Mouse (Mus musculus) cerebellum, postnatal 10 days (tissue): Measurements from ENCODE around the gene Cadm3.
A peak's percentile ranks its signal among the peaks of the same experiment; 100 is the strongest.

Experiments used
- DNase-seq, 2 experiments: peaks; one replicate each; pipeline ENCODE4 v3.0.0; 2021; ENCODE audit warnings: mixed read lengths in 2 of 2

Cadm3 gene

DNA sequence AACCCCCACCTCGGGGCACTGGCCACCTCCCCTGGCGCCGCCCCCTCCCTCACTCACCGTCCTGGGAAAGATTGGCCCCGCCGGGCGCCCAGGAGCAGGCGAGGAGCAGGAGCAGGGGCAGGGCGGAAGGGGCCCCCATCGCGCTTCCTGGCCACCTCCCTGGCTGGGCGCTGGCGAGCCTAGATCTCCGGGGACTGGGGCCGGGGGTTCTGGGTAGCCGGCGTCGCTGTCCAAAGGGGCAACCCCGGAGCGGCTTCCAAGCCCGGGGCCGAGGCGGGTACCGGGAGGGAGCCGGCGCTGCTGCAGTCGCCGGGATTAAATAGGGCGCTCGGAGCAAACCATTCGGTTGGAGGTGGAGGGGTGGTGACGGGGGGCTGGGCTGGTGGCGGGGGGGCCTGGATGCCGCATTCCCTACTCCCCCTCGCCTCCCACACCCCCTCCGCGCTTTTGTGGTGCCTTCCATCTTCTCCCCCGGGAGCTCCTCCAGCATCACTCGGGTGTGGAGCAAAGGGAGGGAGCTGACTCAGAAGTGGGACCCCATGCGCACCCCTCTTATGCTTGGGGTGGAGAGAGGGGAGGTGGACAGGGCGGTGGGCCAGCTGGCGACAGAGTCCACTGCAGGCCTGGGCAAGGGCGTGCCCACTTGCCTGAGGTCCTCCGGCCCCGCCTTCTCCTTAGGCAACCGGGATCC is at the start of gene Cadm3:
TSS of gene Cadm3 (minus strand) at position 340 of the 691 bp plus-strand sequence.
- peak; percentile 96 to 97 for DNase-seq

DNA sequence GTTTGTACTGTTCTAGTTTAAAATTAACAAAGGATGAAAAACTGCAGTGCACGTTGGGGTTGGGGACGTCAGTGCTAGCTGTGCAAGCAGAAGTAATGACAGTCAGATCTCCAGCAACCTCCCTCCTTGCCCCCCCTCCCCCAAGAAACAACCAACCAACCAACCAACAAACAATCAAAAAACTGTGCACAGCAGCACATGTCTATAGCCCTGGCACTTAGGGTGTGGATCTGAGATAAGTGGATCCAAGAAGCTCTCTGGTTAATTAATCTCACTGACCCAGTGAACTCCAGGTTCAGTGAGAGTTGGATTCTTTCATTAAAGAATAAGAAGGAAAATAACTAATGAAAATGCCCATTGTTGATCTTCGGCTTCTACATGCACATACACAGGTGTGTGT is 47.1 kb upstream of the Cadm3 start:
- no peak for DNase-seq

DNA sequence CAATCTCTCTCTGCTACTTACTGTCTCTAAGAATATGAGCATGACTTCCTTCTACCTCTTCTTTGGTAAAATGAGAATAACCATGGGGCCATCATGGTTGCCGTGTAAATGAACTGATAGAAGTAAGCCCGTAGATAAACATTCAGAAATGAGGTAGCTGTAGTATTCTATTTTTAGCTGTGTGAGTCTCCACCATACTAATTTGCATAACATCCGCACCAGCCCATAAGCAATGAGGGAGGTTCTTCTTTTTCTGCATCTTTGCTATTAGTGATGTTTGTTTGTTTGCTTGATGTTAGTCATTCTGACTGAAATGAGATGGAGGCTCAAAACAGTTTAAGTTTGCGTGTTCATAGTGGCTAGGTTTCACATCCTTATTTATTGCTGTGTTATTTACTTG is 44.4 kb upstream of the Cadm3 start:
- DNase-seq, result no peak

DNA sequence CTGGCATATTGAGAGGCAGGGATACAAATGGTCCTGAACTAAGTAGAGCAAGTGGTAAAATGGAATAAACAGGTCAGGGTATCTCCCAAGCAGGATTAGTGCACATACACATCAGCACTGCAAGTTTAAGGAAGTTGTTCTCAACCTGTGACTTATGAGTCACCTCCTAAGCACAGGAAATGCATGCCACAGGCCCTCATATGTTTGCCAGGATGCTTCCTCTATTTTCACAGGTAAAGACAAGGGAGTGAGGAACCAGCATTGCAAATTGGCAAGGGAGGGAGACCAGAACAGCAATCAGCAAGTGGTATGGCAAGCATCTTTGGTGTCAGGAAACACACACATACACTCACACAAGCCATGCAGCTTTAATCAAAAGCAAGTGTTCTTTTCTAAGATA is 41.6 kb upstream of the Cadm3 start:
- DNase-seq, result no peak

DNA sequence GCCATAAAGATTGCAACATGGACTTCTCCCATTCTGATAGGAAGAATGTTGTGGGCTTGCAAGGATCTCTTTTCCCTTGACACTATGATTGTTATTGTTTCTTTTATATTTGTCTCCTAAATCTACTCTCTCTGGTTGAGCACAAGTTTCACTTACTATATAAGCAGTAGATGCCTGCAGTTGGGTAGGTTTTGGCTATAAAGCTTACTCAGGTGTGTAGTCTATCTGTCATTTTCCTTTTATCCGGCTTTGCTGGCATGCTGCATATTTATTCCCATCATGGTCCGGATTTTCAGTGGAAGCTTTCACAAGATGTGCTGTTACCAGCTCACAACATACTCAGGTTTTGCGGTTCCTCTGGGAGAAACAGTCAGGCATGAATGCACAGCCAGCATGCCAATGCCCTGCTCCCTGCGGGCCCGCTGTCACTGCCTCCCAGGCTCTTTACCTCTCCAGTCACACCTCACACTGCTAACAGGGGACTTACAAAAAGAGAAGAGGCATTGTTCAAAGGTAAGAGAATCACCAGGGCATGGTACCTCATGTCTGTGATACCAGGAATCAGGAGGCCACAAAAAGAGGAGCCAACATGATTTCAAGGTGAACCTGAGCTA is 37.3 kb upstream of the Cadm3 start:
- no peak for DNase-seq

DNA sequence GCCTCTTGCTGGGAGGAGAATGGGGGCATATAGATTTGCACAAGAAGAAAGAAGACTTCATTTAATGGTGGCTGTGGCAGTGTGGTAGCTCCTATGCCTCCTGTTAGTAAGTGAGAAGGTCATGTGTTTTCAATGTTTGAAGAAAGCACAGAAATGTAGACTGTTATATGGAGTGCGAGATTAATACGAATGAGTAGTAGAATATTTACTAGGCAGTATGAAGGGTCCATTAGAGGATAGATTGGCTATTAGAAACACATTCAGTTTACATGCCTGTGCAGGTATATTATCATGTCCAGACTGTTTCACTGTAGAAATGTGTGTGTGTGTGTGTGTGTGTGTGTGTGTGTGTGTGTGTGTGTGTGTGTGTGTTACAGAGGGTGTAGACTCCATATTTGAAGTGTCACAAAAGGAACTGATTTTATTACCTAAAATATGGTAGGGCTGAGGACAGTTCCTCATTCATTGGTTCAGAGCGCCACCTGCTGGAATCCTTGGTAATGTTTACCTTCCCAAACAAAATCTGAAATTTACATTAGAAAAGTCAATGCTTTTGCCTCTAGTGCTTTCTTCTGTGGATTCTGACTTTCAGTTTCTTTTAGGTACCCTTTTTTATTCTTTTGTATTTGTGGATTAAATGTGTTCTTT is 31.0 kb upstream of the Cadm3 start:
- peak; percentile 90 to 94 for DNase-seq

DNA sequence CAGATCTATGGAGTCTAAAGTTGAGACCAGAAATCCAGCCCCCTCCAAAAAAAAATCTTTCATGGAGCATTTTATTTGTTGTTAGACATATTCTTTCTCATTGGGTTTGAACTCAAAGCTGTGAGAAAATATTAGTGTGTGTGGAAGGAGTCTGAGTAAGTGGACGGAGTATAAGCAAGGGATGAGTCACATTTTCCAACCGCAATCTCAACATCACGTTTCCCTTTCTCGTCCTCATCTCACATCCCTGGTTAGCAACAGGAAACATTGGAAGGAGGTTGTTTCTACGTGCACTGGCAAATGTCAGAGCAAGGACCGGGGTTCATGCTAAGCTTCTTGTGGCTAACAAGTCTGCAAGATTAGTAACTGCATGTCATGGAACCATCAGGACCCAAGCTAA is 24.3 kb upstream of the Cadm3 start:
- DNase-seq, result no peak

DNA sequence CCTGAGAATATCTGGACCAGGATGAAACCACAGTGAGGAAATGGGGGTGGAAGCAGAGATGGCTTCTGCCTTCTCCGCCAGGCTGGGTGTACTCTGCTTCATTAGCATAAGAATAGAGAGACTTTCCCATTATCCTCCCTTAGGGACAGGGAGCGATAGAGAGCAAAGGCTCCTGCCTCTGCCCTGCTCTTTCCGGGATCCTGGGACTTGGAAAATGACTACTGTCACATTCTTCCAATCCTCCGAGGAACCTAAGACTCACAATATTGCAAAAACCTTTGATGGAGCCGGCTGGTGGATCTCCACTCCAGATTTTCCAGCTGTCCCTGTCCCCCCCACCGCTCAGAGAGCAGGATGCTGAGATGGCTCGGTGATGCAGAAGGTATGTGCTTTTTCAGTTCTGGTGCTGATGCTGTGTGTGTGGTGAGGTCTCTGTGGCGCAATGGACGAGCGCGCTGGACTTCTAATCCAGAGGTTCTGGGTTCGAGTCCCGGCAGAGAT is 22.5 kb upstream of the Cadm3 start:
- DNase-seq, result peak; percentile 96 to 97

DNA sequence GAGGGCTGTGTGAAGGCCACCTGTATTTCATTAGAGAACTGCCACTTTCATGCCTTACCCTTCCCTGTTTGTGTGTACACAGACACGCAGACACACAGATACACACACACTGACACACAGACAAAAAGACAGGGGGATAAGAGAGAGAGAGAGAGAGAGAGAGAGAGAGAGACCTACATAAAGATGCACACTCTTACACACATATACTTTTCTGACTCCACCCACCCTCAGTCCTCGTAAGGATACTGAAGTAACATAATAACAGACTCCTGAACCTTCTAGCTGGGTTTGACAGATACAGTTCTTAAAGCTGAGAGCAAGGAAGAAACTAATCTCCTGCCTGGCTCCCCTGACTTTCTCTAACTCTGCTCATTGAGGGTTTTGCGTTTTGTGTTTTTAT is 21.9 kb upstream of the Cadm3 start:
- DNase-seq, result no peak

DNA sequence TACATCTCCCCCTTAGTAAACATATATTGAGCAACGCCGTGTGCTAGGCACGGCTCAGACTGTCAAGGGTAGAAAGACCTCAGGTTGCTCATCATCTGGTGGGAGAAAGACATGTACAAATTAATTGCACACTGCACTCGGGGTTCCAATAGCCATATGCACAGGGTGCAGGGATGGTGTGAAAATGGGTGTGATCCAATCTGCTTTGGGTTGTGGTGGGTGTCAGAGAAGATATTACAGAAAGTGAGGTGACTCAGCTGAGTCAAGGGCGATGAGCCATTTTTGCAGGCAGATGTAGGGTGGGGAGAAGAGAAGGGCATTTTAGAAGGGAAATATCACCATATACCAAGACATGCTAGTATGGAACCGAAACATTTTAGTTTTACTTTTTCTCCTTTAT is 13.9 kb upstream of the Cadm3 start:
- no peak for DNase-seq

DNA sequence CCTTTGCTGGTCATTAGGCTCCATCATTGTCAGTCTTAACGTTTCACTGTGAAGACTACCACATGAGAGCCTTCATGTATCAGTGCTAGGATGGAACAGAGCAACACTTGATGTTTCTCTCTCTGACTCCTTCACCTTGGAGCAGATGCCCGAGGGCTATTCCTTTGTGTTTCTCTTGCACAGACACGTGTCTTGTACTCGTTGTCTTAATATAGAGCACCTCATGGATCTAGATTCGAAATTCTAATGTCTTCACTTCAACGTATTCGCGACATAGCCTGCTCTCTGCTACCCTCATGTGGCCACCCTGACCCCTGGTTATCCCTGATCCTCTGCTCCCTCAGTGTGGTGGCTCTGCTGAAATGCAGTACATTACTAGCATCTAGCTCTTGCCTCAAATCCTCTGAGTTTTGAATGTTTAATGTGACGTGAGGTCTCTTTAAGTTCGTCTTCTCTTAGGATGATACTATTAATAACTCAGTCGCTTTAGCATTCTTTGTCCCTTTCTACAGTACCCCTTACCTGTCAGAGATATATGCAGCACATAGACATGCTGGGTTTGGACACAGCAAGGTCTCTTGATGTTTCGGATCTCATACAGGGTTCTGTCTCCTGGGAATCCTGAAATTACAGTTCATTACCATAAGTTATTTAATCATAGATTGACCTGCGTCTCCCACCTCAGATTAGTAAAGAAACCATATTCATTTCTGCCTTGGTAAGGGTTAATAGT is 10.1 kb upstream of the Cadm3 start:
- peak; percentile 95 to 96 for DNase-seq

DNA sequence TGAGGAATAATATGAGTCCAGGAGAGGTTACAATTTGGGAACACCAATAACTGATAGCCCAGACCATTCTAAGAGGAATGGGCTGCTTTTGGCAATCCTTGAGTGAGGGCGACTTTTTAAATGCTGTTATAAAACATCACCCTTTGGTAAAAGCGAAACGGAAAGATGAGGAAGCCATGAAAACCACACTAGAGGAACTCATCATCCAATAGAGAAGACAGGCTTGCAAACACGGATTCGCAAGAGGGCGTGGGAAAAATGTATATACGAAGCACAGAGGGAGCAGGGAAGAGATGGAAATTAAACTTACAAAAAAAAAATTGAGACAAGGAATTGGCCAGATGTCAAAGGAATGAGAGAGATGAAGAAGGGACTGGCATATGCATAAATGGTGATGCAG is 6.5 kb upstream of the Cadm3 start:
- DNase-seq, result no peak

DNA sequence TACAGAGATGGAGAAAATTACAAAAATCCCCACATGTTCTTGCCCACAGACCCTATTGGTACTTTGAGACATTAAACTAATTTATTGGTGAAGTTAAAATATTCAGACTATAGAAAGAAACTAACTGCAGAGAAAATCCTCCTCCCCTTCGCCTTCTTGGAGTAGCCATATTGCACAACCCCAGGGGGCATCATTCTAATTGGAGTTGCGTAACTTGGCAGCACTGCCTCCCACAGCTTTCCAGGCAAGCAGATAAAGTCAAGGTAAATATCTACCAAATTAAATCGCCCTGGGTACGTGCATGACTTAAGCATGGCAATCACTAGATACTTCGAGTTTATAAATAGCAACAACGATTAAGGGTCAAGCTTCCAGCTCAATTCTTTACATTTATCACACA is 4.1 kb upstream of the Cadm3 start:
- peak; percentile 87 to 89 for DNase-seq

DNA sequence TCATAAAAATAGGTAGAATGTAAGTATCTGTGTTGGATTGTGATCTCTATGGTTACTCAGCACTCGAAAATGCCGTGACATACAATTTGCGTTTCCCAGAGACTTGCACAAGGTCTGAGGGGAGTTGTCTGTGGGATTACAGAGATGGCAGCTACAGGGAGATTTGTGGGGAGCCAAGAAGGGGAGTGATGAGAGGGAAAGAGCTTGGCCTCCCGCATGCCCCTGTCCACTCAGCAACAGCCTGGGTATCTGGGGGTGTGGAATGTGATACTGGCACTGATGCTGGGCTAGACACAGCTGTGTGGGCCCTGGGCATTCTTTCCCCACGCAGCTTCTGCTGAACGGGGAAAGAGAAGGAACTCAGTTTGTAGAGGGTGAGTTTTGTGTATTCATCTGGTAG is 3.0 kb upstream of the Cadm3 start:
- DNase-seq, result no peak

DNA sequence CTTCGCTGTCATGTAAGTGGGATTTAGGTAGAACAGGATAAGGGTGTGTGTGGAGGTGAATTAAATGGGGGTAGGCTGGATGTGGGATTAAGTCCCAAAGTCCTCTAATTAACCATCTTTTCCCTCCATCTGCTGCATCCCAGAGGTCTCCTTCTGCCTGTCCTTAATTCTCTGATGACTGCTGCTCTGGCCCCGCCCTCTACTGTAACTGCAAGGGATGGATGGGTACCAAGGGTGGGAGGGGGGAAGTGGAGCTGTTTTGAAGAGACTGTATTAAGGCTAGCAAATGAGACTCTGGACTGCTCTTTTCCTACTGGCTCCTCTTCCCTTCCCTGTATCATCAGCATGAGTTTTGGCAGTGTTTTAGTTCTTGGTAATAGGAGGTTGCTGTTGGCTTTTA is 2.1 kb upstream of the Cadm3 start:
- DNase-seq, result peak; percentile 82 to 83

DNA sequence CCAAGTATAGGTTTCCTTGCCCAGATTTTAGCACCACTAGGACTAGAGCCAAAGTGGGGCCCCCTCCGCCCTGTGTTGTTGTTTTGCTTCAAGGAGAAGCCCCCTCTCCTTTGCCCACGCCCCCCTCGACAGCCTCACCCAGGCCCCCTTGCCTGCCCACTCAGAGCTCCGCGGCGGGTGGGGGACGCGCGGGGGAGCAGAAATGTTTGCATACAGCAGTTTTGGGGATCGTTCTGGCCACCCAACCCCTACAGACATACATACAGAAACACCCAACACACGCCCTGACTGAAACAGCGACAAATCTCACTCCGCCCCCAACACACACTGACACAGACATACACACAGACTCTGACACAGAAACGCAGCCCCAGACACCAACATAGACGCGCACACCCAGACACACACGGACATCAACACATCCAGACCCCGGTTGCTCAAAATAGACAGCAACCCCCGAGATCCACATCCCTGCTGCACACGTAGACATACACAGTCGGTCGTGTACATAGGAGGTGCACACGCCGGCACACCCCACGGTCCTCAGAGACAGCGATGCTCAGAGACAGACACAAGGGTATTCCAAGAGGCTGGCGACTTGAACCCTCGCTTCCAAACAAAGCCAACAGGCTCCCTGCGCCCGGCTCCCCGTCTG is 667 bp downstream of the Cadm3 start:
- peak; percentile 66 to 71 for DNase-seq

DNA sequence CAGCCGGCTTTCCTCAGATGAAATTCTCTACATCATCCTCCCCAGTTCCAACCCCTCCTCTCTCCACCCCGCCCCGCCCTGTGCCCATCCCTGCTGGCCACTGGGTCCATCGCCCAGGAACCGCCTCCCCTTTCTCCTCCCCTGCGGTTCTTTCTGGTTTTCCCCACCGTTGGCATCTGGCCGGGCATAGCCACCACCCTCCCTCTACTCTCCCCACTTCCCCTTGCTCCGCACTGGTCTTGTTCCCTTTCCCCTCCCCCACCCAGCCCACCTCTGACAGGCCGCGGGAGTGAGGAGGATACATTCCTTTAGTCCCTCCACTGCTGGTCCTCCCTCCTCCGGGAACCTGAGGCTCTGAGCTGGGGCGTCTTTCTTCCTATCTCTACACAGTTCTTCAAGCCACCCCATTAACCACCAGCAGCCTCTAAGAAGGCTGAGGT is 1.5 kb downstream of the Cadm3 start:
- DNase-seq, result peak; percentile 89 to 90

DNA sequence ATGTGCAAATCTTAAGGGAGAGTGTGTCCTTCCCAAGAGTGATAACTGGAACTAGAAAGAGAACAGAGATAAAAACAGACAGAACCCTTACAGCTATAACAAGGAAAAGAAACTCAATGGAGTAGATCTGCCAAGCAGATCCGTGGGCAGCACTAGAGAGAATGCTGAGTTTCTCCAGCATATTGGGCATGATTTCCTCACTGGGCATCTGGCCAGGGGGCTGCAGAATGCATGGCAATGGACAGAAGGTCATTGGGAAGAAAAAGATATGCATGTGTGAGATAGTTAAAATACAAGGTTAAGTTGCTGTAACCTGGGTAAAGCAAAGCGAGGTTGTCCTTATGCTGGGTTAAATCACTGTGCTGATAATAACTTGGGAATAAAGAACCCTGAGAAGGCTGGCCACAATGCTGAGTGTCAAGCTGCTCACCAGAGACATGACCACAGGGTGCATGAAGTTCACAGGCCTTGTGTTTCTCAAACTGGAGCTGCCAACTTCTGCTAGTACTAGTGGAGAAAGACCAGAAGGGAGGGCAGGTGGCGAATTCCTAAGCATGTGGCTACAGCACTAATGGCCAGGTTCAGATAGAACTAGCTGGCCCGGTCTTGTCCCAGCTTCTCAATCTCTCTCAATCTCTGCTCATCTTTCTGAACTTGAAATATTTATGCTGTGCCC is 3.2 kb downstream of the Cadm3 start:
- DNase-seq, result peak; percentile 95 to 96

DNA sequence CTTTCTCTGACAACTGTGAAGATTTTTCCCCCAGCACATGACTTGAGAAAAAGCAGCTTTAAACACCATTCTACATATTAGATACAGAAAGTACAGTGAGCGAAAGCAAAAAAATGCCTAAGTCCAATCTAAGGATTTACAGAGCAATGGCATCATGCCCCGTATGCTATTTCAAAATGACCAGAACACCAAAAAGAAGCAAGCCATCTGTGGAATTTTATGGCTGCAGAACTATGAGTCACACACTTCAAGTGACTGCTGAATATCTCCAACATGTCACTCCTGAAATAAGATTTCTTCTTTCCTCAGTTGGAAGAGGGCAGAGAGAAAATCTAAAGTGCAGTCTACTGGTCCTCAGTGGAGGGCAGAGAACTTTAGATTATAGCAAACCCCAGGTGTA is 4.1 kb downstream of the Cadm3 start:
- DNase-seq, result no peak

DNA sequence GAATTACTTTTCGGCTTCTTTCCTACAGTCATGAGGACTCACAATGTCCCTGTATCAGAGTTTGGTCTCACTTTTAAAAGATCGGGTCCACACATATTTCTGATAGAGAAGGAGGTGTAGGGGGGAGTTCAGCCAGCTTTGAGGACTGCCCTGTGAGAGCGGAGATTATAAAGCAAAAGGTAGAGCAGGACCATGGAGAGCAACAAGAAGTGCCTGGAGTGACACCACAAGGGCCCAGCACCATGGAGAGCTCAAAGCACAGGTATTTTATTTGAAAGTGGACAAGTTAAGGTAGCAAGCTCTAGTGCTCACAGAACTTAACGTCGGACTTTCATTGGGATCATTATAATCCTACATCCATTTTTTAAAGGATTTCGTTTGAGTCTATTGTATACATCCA is 5.8 kb downstream of the Cadm3 start:
- DNase-seq, result peak in 1 of 2 experiments; percentile 29

DNA sequence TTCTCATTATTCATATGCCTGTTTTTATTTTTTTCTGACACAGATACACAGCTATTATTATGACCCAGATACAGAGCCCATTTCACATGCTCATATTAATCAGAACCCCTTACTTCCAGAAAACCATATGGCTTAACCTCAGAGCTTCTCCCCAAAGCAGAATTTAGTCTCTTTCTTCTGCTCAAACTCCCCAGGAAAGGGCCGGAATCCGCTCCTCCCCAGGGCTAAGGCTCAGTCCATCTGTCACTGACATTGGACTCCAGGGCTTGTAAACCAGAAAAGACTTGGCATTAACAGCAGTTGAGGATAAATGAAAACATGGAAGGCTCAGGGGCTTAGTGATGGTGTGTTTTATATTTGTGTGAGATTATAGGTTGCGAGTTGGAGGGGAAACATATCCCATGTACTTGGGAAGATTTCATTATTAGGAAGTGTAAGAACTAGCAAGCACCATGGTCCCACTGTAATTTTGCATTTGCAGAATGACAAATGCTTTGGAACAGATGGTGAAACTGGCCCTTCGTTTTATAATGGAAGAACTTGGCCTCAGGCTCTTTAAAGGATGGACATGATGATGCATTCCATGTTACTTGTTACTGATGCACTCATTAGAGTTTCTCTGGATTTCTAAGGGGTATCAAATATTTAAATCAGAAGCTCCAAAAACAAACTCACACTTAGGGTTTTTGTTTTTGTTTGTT is 7.8 kb downstream of the Cadm3 start:
- peak; percentile 85 to 89 for DNase-seq

DNA sequence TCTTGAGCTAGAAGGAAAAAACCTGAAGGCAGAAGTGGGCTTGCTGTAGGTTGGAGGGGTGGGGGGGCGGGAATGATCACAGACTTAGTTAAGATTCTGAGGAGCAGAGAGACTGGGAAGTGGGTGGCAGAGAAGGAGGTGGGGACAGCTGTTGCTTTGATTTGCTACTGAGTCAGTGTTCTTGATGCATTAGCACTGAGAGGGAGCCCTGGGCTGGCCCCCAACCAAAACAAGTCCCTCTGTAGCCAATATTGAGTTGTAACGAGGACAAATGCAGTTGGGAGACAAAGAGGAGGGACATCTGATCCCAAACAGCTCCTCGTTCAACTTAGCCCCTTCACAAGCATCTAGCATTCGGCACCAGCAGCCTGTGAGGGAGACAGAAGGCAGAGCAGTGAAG is 9.7 kb downstream of the Cadm3 start:
- DNase-seq, result peak; percentile 61 to 68
